Mouse (Mus musculus) intestine, embryonic 16.5 days (tissue): ENCODE data around the gene Fut7. TPM values are rescaled to one million over a fixed set of nuclear protein-coding genes. Genes with fewer than 3 reads are reported as not detected.
A peak's percentile ranks its signal among the peaks of the same experiment; 100 is the strongest.
"Not testable (repeated sequence)": the region's sequence is repeated elsewhere in the genome, so short reads cannot be mapped to it uniquely, and the experiment has no call there.

Source experiments
- ATAC-seq: fragments of 200-750 bp; cut with Nextera tagmentation; 2 replicates; pipeline ENCODE4 v1.8.0; 2017; ENCODE audit warnings: moderate TSS enrichment, moderate library complexity
- H3K27ac ChIP-seq: fragments of 300-500 bp; sonication (generic); 2 replicates; pipeline ENCODE4 v1.5.1; 2014; ENCODE audit warnings: mild to moderate bottlenecking, low read length
- H3K27me3 ChIP-seq: fragments of 300-500 bp; sonication (generic); replicated peaks from 2 replicates; pipeline ENCODE4 v1.6.1; 2014; ENCODE audit warnings: low read length, control low read depth, mixed read lengths; ENCODE audit not compliant: control insufficient read depth, insufficient read depth
- H3K36me3 ChIP-seq: fragments of 300-500 bp; sonication (generic); 2 replicates; pipeline ENCODE4 v1.6.1; 2014; ENCODE audit warnings: low read length, control low read depth; ENCODE audit not compliant: control insufficient read depth, insufficient read depth
- H3K4me1 ChIP-seq: fragments of 300-500 bp; sonication (generic); 2 replicates; pipeline ENCODE4 v1.6.1; 2014; ENCODE audit warnings: low read length, control low read depth, mixed read lengths; ENCODE audit not compliant: control insufficient read depth, insufficient read depth
- H3K4me2 ChIP-seq: fragments of 300-500 bp; sonication (generic); 2 replicates; pipeline ENCODE4 v1.6.1; 2014; ENCODE audit warnings: low read depth, low read length, control low read depth
- H3K4me3 ChIP-seq: fragments of 300-500 bp; sonication (generic); 2 replicates; pipeline ENCODE4 v1.5.1; 2014; ENCODE audit warnings: mild to moderate bottlenecking, low read length
- H3K9ac ChIP-seq: fragments of 300-500 bp; sonication (generic); 2 replicates; pipeline ENCODE4 v1.6.1; 2014; ENCODE audit warnings: low read depth, low read length
- H3K9me3 ChIP-seq: fragments of 300-500 bp; sonication (generic); 2 replicates; pipeline ENCODE4 v1.6.1; 2016; ENCODE audit warnings: low read length, control low read depth; ENCODE audit not compliant: control insufficient read depth
- WGBS: fragments of 180-500 bp; shearing (Covaris S2); extraction: QIAGEN DNeasy Blood & Tissue Kit; methylation state at CpG from one replicate; pipeline ENCODE4 v1.1.7; 2014; 5-methylcytosine and 5-hydroxymethylcytosine counted together
- polyA plus RNA-seq: library from polyadenylated mRNA; unstranded; fragments of >200 nt; fragmentation: Nextera tagmentation; extraction: Ambion mirVana; gene quantifications from 2 replicates; pipeline ENCODE4 v1.2.1, GENCODE M21; 2015

Fut7 gene
- polyA plus RNA-seq, 1 experiment from 2014 or later, result 0.33 TPM

- H3K4me1 ChIP-seq, H3K9me3 ChIP-seq, H3K36me3 ChIP-seq, ATAC-seq, H3K4me3 ChIP-seq, H3K27me3 ChIP-seq, H3K9ac ChIP-seq, H3K27ac ChIP-seq, H3K4me2 ChIP-seq: not testable (repeated sequence)
Measured at GRCm38 (mm10) chr2:25413436-25413835, 9.6 kb upstream of the Fut7 start.

DNA sequence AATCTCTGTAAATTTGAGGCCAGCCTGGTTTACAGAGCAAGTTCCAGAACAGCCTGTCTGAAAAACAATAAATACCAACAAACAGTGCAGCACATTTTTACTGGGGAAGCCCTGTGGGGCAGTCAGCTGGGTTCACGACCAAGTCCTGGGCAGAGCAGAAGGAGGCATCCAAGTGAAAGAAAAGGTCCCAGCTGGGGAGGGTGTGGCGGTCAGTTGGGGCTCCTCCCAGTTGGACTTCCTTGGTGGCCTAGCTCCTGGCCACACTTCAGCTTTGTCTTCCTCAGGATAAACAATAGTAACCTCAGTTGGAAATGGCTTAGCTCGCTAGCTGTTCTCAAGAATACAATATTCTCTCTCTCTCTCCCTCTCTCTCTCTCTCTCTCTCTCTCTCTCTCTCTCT is 5.6 kb upstream of the Fut7 start:
- 30% methylated on average over 3 of the region's 3 CpGs for WGBS
- H3K9ac ChIP-seq, result no peak overlapping the region
- H3K4me3 ChIP-seq, result no peak overlapping the region
- no peak for ATAC-seq
- H3K27ac ChIP-seq, result no peak overlapping the region
- no peaks in the 10 kb centered on the region for H3K9me3 ChIP-seq
- H3K36me3 ChIP-seq, result no peaks in the 10 kb centered on the region
- H3K4me2 ChIP-seq, result no peak overlapping the region
- H3K4me1 ChIP-seq, result no peaks in the 10 kb centered on the region
- no peaks in the 10 kb centered on the region for H3K27me3 ChIP-seq

- no peak; the same call in 1 of the 2 replicates for ATAC-seq
- H3K4me1 ChIP-seq, result no peaks in the 10 kb centered on the region; the same call in 1 of the 2 replicates
- no peak overlapping the region for H3K4me2 ChIP-seq
- no peak overlapping the region for H3K9ac ChIP-seq
- H3K27me3 ChIP-seq, result peaks cover 12% of the 10 kb centered on the region; the same call in 1 of the 2 replicates
- no peak overlapping the region for H3K4me3 ChIP-seq
- 27% methylated on average over 3 of the region's 3 CpGs for WGBS
- no peaks in the 10 kb centered on the region for H3K36me3 ChIP-seq
- H3K9me3 ChIP-seq, result no peaks in the 10 kb centered on the region
- H3K27ac ChIP-seq, result no peak overlapping the region
Measured at GRCm38 (mm10) chr2:25421896-25422295, 1.2 kb upstream of the Fut7 start.

DNA sequence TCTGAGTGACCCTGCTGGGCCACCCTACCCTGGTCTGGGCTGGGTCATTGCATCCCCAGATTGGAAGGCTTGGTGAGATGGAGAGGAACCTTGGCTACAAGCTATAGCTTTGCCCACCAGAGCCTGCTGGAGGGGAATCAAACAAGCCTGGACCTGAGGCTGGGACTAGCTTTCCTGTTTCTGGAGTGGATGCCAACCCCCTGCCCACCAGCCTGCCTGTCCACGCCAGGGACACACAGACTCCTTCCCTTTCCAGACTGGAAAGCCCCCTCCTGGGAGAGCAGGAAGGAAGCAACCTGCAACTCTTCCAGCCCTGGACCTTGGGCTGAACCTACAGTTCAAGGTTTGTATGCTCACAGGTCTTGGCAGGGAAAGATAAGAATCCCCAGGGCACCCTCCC is 559 bp downstream of the Fut7 start:
- Histone ChIP-seq H3K9me3 (no peaks in the 10 kb centered on the region), H3K4me3 (no peak overlapping the region), H3K9ac (0 out of 2 replicates have a peak overlapping the region, but pooled peaks have one; percentile 7), H3K4me1 (peaks cover 3% of the 10 kb centered on the region; the same call in 1 of the 2 replicates), H3K4me2 (no peak overlapping the region), H3K27ac (no peak overlapping the region), H3K36me3 (no peaks in the 10 kb centered on the region), H3K27me3 (peaks cover 12% of the 10 kb centered on the region; the same call in 1 of the 2 replicates)
- ATAC-seq, result no peak
- WGBS, result 62% methylated on average over 1 of the region's 1 CpGs

GRCm38 (mm10) chr2:25425481-25425880 is 2.4 kb downstream of the Fut7 start:
- Histone ChIP-seq H3K36me3 (no peaks in the 10 kb centered on the region), H3K4me1 (peaks cover 3% of the 10 kb centered on the region; the same call in 1 of the 2 replicates), H3K4me3 (no peak overlapping the region), H3K9me3 (no peaks in the 10 kb centered on the region), H3K27me3 (peaks cover 12% of the 10 kb centered on the region; the same call in 1 of the 2 replicates), H3K4me2 (no peak overlapping the region), H3K27ac (no peak overlapping the region), H3K9ac (no peak overlapping the region)
- no peak for ATAC-seq
- WGBS, result 53% methylated on average over 27 of the region's 27 CpGs

DNA sequence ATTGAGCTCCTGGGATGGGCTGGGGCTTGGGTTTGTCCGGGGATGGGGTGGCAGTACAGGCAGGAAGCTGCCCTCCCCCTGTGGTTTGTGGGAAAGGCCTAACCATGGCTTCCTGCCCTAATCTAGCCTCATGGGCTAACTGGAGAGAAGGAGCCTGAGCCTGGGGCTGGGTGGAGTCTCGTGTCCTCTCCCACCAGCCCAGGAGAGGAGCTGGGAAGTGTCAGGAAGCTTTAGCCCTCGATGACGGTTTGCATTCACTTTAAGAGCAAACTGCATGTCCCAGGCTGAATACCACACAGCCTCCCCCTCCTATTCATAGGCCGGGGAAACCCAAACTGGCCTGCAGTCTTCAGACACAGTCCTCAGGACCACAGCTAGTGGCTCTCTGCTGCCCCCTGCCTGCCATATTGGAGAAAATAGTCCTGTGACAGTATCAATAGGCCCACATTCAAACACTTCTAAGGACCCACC is 3.7 kb downstream of the Fut7 start:
- peaks cover 3% of the 10 kb centered on the region; the same call in 1 of the 2 replicates for H3K4me1 ChIP-seq
- no peaks in the 10 kb centered on the region for H3K36me3 ChIP-seq
- H3K9me3 ChIP-seq, result no peaks in the 10 kb centered on the region
- H3K4me2 ChIP-seq, result no peak overlapping the region
- H3K27me3 ChIP-seq, result peaks cover 12% of the 10 kb centered on the region; the same call in 1 of the 2 replicates
- 34% methylated on average over 5 of the region's 5 CpGs for WGBS
- no peak overlapping the region for H3K27ac ChIP-seq
- no peak overlapping the region for H3K4me3 ChIP-seq
- H3K9ac ChIP-seq, result no peak overlapping the region
- no peak for ATAC-seq

DNA sequence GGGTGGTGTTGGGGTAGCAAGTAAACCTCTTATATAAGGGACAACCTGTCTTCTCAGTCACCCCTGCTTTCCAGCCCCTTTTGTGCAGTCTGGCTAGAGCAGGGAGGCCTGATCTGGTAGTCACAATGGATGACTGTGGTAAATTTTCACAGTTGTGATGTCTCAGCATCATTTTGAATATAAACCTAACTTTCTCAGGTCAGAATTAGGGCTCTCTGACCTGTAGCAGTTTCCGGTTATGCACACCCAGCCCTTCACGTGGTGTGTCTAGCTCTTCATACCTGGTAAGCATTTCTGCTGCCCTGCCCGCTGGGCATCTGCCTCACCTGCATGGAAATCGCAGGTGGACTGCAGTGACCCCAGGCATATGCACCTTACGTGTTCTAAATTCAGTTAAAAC is 4.2 kb downstream of the Fut7 start:
- H3K36me3 ChIP-seq, result no peaks in the 10 kb centered on the region
- H3K9ac ChIP-seq, result no peak overlapping the region
- H3K27me3 ChIP-seq, result peaks cover 12% of the 10 kb centered on the region; the same call in 1 of the 2 replicates
- H3K4me3 ChIP-seq, result no peak overlapping the region
- H3K4me1 ChIP-seq, result peaks cover 3% of the 10 kb centered on the region; the same call in 1 of the 2 replicates
- H3K27ac ChIP-seq, result no peak overlapping the region
- no peak overlapping the region for H3K4me2 ChIP-seq
- no peak for ATAC-seq
- no peaks in the 10 kb centered on the region for H3K9me3 ChIP-seq
- 85% methylated on average over 5 of the region's 5 CpGs for WGBS

DNA sequence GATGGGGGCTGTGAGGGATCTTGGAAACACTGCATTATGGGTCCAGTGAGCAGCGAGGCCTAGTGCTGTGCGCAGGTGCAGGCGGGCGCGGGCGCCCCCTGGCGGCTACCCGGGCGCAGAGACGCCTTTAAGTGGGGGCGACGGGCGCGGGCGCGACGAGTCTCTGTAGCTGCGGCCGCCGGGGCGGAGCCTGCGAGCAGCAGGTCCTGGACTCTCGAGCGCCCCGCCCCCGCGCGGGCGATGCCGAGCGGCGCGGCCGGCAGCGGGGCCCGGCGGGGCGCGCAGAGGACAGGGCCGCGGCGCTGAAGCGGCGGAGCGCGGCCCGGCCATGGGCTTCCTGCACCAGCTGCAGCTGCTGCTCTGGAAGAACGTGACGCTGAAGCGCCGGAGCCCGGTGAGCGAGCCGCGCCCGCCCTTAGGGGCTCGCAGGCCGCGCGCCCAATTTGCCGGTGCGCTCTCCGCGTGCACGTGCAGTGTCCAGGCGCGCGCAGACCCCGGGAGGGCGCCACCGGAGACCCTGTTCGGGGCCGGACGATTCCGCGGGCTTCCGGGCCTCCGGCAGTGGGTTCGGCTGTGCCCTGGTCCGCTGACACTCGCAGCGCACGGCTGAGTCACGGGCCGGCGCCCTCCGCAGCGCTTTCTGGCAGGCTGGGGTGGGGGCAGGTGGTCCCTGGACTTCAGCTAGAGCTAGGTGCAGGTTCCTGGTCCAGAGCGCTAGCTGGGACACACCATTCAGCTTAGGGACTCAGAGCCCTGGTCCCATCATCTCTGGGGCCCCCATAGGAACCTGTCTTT is 5.6 kb downstream of the Fut7 start, which contains the start of gene Abca2:
TSS of gene Abca2 (plus strand) at position 262 of the 795 bp plus-strand sequence.
- no peak within 1 kb of the TSS for H3K27ac ChIP-seq
- under 1% methylated on average over 89 of the region's 89 CpGs for WGBS

DNA sequence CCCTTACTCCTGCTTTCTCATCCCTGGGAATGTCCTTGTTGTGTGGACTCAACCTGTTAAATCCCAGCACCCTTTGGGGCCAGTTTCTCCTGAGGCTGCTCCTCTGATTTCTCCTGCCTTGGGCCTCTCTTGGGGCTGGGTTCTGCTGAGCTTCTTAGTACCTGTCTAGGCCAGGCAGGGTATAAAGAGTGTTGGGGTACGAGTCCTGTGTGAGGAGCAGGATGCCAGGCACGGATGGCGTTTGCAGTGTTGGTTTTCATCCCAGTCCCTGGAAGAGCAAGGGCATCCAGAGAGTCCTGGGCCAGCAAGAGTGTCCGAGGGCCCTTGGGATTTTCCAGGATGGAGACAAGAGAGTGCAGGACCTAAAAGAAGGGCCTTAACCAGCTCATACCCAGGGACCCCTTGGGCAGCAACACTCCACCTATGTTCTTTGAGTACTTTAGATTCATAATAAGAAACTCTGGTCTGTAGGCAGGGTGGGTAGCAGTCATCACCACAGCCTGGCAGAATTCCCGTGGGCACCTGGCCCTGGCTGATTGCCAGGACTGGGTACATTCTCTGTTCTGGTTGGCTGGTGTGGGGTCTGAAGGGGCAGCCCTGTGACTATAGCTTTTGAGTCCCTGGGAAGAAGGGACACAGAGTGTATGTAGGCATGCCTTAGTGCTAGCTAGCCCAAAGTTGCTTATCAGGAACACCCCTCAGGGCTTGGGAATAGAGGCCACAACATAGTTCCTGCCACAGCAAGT is 6.5 kb downstream of the Fut7 start:
- 70% methylated on average over 5 of the region's 5 CpGs for WGBS
- H3K27ac ChIP-seq, result no peak overlapping the region
- H3K9ac ChIP-seq, result 0 out of 2 replicates have a peak overlapping the region, but pooled peaks have one; percentile 7
- peaks cover 12% of the 10 kb centered on the region; the same call in 1 of the 2 replicates for H3K27me3 ChIP-seq
- ATAC-seq, result no peak
- no peaks in the 10 kb centered on the region for H3K36me3 ChIP-seq
- 0 out of 2 replicates have a peak, but pooled peaks cover 3% of the 10 kb centered on the region for H3K4me1 ChIP-seq
- peak overlapping the region; percentile 97 for H3K4me2 ChIP-seq
- H3K9me3 ChIP-seq, result no peaks in the 10 kb centered on the region
- peak overlapping the region; percentile 75; the same call in 1 of the 2 replicates for H3K4me3 ChIP-seq

More for the DNA sequence above, 5.6 kb downstream of the Fut7 start, which contains the start of gene Abca2:
- peak within 1 kb of the TSS; percentile 75 for H3K4me3 ChIP-seq
- H3K9me3 ChIP-seq, result no peaks in the 10 kb centered on the region
- H3K4me1 ChIP-seq, result 0 out of 2 replicates have a peak, but pooled peaks cover 3% of the 10 kb centered on the region
- no peaks in the 10 kb centered on the region for H3K36me3 ChIP-seq
- H3K4me2 ChIP-seq, result peak within 1 kb of the TSS; percentile 97
- H3K27me3 ChIP-seq, result peaks cover 12% of the 10 kb centered on the region; the same call in 1 of the 2 replicates
- peak within 1 kb of the TSS; percentile 76 for H3K9ac ChIP-seq
- ATAC-seq, result peak; percentile 91
